Mouse (Mus musculus): ENCODE measurements around the gene Nrn1l.

DNA sequence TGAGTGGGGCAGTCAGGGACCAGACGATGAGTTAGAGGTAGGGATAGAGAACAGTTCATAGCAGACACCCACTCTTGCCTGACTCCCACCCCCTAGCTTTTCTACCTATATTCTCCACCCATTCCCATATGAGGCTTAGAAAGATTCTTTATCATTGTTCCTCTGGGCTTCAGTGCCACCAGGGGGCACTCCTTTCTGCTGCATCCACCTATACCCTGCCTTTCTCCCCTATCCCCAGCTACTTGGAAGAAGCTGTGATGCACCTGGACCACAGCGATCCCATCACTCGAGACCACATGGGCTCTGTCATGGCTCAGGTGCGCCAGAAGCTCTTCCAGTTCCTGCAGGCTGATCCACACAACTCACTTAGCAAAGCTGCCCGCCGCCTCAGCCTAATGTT, 935 bp upstream of the Nrn1l start:
- TF ChIP-seq POLR2A (IDR thresholded peaks at IDR 0.05; ENCODE audit: borderline replicate concordance, low read depth, low read length) (no peak), CTCF (IDR thresholded peaks at IDR 0.05; ENCODE audit: low read depth, low read length) (peak; percentile 57; the same call in 1 of the 2 replicates)
